Mouse (Mus musculus) frontal cortex, adult (tissue): Measurements from ENCODE around the gene Pde2a.

Experiments
- ATAC-seq: cut with Nextera tagmentation; 2 replicates; pipeline ENCODE4 v1.9.2; 2017; ENCODE audit warnings: mild to moderate bottlenecking, moderate library complexity, mixed read lengths; ENCODE audit not compliant: low TSS enrichment

Pde2a gene

DNA sequence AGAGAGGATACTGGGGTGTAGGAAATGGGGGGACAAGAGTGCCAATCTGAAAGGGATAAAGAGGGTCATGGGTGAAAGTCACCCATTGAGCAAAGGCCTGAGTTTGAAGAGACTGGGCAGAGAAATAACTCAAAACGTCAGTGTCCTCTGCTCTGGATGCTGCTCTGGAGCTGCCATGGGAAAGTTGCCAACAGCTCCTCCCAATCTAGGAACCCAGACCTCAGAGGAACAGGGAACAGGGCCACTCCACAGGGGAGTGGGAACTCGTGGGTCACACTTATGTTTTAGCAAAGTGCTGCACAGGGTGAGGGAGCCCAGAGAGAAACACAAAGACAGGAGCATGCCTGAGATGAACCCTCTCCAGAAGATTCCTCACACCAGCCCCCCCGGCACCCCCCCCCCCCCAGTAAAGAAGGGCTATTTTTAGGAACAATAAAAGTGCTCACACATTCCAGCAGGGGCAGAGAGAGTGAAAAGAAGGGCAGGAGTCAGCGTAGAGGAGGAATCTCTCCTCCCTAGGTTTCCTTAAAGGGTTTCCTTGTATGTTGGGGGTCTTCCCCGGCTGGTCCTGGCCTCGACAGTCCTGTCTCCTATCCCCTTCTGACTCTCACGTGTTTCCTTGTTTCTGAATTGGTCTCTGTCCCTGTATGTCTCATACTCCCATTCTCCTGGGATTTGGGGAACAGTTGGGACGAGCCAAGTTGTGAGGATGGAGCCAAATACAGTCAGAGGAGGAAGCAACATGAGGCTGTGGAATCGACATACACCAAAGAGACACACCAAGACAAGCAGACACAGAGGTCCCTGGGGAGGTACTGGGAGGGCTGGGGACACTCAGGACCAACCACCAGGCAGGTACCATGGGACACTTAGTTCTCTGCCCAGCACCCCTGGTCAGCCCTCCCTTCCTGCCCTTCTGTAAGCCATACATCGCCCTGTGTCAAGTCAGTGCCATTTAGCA lies 51.4 kb downstream of the Pde2a start:
- no peak for ATAC-seq

DNA sequence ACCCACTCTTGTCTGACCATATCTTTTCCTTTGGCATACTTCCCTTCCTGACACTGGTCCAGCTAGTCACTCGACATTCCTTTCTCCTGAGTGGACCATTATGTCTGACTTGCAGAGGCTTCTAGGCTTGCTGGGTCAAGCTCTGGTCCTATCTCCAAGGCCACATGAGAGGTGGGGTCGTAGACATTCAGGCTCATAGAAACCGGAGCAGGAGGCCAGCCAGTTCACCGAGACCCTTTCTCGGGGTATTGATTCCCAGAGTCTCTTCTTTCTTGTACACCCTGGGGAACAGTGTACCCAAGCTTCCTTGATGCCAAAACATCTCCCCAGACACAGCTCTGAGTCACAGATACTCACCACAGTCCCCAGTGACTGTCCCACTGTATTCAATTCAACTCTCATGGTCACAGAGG lies 52.9 kb downstream of the Pde2a start:
- no peak for ATAC-seq

DNA sequence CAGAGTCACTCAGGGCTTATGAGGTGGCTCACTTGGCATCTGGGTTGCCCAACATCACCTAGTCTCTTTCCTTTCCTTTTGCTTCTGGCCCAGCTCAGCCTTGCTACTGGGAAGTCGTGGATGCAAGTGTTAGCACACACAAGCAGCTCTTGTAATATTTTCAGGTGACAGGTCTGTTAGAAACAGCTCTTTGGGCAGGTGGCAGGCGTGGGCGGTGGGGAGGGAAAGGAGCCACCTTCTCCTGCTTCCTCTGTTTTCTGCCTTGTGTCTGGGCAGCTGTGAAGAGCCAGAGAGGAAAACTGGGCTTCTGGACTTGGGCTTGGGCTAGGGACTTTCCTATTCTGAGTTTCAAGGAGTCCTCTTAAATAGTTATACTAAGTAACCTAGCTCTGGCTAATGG lies 54.5 kb downstream of the Pde2a start:
- peak; percentile 21 for ATAC-seq

DNA sequence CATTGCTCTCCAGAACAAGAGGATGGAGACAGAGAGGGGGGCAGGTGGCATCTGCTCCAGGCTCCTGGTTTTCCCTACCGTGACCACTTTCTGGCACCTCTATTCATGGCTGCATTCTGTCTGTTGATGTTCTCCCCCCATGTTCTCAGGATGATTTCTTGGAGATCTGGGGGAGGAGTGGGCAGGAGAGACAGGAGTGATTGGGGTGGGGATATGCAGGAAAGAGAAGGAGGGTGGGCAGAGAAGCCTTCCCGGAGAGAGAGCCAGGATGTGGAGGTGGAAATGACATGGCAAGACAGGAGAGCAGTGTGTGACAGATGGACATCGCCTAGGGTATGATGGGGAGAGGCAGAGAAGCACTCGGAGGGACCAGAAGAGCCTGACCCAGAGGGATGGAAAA lies 55.0 kb downstream of the Pde2a start:
- peak; percentile 30 for ATAC-seq

DNA sequence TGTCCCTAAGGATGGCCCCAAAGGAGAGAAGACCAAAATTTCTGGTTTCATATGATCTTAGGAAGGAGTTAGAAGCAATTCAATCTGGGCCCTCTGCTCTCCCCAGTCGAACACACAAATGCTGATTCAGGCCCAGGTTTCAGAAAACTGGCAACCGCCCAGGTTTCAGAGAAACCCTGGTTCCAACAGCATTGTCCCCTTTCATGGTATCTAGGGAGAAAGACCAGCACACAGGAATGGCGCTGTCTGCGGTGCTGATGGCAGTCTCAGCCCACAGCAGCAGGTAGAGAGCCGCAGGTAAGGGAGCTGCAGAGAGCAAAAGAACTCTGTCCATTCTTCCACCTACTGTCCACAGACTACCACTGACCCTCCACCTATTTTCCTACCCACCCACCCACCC lies 55.7 kb downstream of the Pde2a start:
- no peak for ATAC-seq

DNA sequence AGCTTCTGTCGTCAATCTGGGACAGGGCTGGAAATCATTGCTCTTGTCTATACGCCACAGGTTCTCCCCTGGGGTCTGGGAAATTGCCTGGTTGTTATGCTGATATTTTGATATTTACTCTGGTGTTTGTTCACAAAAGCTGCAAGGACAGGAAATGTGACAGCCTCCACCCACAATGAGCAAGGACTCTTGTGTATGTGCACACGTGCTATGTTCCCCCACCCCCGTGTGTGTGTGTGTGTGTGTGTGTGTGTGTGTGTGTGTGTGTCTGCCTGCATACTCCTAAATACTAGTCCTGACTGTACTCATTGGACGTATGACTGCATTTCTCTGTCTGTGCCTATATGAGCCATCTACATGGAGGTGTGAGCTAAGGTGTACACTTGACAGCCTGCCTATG lies 56.6 kb downstream of the Pde2a start:
- ATAC-seq, result no peak

DNA sequence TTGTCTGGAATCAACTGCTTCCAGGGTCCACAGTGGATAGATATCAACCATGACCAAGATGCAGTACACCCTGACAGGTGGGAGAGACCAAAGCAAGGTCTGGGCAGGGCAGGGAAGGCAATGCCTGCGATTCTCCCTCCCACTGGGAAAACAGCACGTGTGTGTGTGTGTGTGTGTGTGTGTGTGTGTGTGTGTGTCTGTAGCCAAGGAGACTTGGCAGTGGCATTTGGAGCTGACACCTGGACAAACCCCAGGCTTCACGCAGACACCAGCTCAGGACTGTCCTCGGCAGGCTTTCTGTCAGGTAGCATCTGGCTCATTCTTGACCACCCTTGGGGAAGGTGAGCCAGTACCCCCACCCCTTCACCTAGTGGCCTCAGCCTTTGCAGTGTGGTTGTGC lies 58.4 kb downstream of the Pde2a start:
- ATAC-seq, result no peak

DNA sequence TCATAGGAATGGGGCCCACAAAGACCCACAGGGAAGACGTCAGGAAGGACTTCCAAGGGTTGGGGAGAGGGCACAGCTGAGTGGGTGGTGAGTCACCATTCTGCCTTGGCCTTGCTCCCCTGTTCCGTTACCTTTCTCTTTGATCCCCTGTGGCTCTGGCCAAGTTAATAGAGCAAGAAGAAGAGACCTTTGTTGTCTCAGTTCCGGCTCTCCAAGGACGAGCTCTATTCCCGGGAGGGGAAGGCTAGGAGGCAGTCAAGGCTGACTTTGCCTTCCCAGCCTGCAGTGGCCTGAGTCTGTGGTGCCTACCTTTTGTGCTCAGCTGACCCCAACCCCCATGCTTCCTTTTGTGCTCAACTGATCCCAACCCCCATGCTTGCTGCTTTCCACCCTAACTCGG lies 59.2 kb downstream of the Pde2a start:
- ATAC-seq, result no peak

DNA sequence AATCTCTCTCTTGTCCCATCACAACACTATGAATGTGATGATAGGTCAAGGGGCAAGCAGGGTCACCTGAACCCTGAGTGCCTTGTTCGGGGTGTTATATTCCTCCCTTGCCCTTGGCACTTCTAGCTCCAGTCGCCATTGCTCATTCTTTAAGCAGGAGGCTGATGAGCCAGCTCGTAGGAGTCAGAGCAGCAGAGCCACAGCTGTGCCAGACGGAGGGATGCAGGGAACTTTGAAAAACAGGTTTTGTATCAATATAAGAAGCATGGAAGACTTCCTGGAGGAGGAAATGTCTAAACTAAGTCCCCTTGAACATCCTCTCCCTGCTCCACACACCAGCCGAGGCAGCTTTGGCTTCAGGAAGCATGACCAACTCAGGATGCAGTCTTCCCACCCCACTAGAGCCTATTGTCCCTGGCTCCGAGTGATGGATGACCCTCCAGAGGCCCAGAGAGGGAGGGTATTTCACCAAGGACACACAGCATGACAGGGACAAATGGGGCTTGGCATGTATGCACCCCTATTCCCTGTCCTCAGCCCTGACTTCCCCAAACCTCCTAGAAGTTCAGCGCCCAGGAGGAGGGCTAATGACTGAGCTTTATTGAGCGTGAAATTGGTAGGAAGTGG lies 60.5 kb downstream of the Pde2a start:
- no peak for ATAC-seq

DNA sequence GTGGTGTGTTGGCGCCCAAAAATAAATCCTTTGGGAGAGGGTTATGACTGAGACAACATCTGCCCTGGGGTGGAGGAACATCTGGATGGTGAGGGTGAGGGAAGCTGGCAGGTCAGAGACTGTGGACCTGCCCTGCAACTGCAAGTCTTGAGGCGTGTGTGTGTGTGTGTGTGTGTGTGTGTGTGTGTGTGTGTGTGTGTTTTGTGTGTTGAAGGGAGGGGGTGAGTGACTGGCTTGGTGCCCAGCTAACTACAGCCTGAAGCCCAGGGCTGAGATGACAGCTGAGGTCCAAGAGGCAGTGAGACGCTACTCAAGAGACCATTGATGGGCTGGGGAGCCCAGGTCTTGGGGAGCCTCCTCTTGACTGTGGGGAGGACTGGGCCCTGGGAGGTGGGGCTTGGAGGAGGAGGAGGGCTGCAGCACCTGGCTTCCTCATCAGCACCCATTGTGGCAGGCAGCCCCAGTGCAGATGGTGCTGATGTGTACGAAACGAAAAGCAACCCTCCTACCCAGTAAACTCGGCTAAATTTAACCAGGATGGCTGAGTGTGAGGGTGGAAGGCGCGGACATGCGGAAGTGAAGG lies 61.1 kb downstream of the Pde2a start:
- peak; percentile 59 for ATAC-seq

DNA sequence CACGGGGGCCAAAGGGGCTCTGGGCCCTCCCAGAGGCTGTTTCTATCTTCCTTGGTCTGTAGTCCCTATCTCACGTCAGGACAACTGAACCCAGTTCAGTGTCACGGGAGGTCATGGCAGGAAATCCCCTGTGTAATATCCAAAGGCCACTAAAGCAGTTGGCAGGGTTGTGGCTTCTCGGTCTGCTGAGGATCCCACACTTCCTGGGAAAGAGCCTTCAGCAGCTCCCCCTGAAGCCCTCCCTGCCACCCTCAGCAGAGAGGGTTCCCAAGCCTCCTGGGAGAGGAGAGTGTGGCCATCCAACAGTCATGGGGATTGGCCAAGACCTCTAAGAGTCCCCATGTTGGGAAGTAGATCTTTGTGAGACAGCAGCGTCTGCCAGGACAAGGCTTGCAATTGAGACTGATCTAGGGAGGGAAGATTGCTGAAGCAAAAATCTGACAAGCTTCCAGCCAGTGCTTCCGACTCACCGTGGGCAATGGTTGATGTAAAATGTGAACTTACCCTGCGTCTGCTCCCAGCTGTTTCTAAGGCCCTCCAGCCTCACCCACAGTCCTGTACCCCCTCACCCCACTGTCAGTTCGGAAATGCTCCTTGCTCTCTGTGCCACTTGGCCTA lies 62.1 kb downstream of the Pde2a start:
- ATAC-seq, result peak; percentile 16; the same call in 1 of the 2 replicates

DNA sequence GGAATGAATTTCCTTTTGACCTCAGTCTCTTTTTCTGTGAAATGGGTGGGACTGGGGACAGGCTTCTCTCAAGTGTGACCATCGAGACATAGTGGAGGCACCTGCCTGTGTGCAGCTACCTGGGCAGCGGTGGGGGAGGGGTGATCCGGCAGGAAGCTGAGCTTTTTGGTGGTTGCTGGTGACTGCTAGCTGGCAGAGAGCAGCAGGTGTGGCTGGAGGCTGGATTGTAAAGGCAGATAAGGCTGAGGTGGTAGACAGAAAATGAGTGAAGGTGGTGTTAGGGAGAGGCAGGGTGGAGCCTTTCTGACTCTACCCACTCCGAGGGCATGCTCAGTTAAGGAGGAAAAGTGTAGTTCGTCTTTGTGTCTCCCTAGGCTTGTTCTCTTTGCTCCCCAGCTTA lies 65.6 kb downstream of the Pde2a start:
- ATAC-seq, result no peak

DNA sequence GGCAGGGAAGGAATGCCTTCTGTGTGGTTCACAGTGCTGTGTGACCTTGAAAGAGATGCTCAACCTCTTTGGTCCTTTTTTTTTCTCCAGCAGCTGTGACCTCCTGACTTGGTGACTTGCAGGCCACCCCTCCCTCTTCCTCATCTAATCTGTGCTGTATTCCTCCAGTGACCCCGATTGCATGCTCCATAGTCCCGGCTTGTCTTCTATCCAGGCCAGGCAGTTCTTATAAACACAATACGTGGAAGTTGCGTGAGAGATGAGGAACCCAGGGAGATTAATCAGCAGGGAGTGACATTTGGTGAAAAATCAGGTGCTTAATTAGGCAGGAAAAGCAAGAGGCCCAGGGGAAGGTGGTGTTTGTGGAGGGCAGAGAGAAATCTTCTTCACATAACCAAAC lies 69.5 kb downstream of the Pde2a start:
- ATAC-seq, result no peak

DNA sequence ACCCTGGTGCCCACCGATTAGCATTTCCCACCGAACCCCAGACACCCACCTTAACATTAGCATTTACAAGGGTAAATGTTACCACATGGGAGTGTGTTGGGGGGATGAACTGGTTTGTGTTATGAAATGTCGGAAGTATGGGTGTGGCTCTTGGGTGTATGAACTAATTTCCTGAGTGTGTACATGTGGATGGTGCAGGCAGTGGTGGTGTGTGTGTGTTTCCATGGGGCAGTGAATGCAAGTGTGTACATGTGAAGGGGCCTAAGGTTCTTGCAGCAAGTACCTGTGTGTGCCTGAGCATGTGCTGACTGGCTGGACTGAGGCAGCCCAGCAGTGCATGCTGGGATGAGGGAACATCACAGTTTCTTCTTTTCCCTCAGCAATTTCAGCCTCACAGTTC lies 76.9 kb downstream of the Pde2a start:
- ATAC-seq, result no peak

DNA sequence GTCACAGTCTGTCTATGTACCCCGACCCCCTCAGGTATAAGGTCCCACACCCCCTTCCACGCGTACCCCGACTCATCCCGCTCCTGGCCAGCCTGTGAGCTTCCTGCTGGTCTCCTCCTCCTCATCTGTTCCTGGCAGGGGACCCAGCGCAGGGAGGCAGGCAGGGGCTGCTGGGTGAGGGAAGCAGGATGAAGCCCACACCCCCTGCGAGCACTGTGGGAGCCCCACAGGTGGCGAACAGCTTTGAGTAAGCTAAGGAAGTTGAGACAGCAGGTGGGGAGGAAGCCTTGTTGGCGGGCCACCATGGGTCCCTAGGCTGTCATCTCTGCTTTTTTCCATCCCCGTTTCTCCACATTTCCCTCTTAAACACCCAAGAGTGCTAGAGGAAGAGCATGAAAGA lies 77.8 kb downstream of the Pde2a start:
- ATAC-seq, result no peak

DNA sequence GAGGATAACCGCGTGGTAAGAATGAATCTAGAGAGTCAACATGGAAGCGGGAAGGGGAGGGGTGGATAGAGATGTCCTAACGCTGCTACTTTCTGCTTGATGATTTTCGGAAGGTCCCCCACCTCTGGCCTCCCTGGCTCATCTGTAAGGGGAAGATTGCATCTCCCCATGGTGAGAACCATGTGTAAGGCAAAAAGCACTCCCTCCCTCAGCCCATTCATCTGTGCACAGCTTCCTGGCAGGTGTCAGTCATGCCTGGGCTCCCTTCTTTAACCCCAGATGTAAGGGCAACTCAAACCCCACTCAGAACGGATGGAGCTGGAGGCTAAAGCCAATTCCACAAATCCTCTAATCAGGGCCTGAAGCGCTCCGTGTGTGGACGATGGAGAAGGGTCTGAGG lies 78.2 kb downstream of the Pde2a start:
- ATAC-seq, result no peak

DNA sequence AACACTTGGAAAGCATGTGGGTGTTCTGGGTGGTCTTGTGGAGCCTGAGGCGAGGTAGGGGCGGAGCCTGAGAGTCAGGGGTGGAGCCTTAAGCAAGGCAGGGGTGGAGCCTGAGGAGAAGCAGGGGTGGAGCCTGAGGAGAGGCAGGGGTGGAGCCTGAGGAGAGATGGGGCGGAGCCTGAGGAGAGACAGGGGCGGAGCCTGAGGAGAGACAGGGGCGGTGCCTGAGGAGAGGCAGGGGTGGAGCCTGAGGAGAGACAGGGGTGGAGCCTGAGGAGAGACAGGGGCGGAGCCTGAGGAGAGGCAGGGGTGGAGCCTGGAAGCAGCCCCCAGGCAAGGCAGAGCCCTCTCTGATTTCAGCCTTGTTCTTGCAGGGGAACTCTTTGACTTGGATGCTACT lies 79.7 kb downstream of the Pde2a start:
- no peak for ATAC-seq

DNA sequence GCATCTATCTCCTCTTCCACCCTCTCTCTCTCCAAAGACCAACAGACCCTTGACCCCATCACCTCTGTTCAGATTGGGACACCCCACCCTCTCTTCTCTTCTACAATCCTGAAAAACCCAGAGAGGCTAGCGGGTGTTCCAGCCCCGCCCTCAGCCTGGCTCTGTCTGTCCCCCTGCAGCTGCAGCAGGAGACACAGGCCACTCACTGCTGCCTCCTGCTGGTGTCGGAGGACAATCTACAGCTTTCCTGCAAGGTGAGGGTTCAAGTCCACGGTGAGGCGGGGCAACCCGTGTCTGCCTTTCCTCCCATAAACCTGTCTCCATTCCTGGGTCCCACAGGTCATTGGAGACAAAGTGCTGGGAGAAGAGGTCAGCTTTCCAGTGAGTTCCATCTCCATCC lies 80.2 kb downstream of the Pde2a start:
- ATAC-seq, result no peak

DNA sequence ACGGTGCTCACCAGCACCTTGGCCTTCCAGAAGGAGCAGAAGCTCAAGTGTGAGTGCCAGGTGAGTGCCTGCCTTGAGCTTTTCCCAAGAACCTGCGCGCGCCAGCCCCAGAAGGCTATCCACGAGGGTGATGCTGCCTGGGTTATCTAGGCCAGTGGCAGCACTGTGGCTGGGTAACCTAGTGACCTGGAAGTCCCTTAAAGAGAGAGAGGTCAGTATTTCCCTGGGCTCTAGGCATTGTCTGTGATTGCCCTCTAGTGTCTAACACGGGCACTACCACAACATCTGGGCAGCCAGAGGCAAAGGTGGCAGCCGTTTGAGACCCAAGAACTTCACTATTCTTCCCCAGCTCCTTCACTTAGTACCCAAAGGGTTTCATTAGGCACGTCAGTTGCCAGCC lies 81.9 kb downstream of the Pde2a start:
- 0 out of 2 replicates have a peak, but pooled peaks have one; percentile 7 for ATAC-seq

DNA sequence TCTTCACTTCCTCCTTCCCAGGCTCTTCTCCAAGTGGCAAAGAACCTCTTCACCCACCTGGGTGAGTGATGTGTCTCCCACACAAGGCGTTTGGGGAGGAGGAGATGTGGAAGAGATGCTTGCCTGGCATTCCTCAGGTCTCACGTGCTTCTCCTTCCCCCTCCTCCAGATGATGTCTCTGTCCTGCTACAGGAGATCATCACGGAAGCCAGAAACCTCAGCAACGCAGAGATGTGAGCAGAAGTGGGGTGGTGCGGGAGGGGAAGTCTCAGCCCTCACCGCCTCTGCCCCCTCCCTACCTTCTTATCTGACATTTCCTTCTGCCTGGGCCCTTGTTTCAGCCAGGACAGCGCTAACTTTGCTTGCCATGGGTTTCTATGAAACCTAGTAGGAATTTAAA lies 82.3 kb downstream of the Pde2a start:
- 0 out of 2 replicates have a peak, but pooled peaks have one; percentile 5 for ATAC-seq

DNA sequence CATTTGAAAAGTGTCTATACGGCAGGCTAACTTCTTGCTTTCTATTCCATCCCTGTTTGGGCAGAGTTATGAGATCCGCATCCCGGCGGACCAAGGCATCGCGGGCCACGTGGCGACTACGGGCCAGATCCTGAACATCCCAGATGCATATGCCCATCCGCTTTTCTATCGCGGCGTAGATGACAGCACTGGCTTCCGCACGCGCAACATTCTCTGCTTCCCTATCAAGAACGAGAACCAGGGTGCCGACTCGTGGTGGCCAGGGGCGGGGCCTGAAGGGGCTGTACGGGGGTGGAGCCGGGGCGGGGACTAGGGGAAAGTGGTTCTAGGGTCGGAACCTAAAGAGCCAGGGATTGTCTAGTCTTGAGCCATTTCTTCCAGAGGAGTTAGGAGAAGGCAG lies 83.0 kb downstream of the Pde2a start:
- ATAC-seq, result no peak

DNA sequence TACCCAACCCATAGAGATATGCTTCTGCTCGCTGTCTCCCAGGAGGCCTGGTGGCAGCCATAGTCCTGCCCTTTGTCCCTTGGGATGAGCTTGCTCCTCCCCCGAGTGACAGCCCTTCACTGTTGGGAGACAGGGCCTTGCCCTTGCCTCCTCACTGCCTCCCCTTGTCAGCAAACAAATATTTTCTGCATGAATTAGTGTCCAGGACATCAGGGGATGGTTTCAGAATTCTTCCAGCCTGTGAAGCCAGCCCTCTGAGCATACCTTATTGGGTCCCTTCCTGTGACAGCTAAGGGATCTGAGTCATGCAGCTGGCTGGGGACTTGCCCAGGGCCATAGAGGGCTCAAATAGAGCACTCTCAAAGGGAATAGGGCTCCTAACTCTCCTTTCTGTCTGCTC lies 87.7 kb downstream of the Pde2a start:
- ATAC-seq, result no peak
